Mouse (Mus musculus) myocyte (in vitro differentiated cells): ENCODE results near the gene Tshz2.

Source experiments
- E2F4 ChIP-seq: IDR thresholded peaks from one replicate; pipeline ENCODE4 v1.6.1; 2011; ENCODE audit warnings: mild to moderate bottlenecking, control low read depth, moderate library complexity; ENCODE audit not compliant: insufficient read depth
- MAX ChIP-seq: IDR thresholded peaks from one replicate; pipeline ENCODE4 v1.6.1; 2011; ENCODE audit warnings: low read depth, mild to moderate bottlenecking, control low read depth
- POLR2A ChIP-seq: IDR thresholded peaks from one replicate; pipeline ENCODE4 v1.6.1; 2011; ENCODE audit warnings: low read depth, mild to moderate bottlenecking, control low read depth, moderate library complexity; ENCODE audit not compliant: insufficient read length
- REST ChIP-seq: IDR thresholded peaks from one replicate; pipeline ENCODE4 v1.6.1; 2011; ENCODE audit warnings: mild to moderate bottlenecking, control low read depth, moderate library complexity; ENCODE audit not compliant: insufficient read depth, insufficient read length

DNA sequence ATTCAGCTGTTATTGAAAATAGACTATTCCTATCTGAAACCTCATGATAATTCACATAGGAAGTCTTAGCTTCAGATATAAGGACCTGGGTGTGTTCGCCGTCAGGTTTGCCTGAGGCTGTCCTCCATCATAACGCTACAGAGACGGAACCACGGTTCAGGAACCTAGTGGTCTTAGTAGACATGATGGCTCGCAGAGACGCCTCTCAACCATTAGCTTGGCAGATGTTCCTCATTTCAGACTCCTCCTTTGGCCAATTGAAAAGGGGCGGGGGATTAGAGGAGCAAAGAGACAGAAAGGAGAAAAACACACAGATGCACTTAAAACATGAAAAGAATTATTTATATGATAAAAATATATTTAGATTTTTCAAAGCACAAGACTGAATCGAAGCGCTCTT is 445.2 kb downstream of the Tshz2 start:
- no peak for TF ChIP-seq POLR2A
- no peak for TF ChIP-seq REST
- no peak for TF ChIP-seq E2F4
- no peak for TF ChIP-seq MAX
